Mouse (Mus musculus): ENCODE results near the gene Rps7. TPM values are rescaled to one million over a fixed set of nuclear protein-coding genes. Genes with fewer than 3 reads are reported as not detected.

Gene Rps7
- 1,423 TPM for total RNA-seq (2023)

DNA sequence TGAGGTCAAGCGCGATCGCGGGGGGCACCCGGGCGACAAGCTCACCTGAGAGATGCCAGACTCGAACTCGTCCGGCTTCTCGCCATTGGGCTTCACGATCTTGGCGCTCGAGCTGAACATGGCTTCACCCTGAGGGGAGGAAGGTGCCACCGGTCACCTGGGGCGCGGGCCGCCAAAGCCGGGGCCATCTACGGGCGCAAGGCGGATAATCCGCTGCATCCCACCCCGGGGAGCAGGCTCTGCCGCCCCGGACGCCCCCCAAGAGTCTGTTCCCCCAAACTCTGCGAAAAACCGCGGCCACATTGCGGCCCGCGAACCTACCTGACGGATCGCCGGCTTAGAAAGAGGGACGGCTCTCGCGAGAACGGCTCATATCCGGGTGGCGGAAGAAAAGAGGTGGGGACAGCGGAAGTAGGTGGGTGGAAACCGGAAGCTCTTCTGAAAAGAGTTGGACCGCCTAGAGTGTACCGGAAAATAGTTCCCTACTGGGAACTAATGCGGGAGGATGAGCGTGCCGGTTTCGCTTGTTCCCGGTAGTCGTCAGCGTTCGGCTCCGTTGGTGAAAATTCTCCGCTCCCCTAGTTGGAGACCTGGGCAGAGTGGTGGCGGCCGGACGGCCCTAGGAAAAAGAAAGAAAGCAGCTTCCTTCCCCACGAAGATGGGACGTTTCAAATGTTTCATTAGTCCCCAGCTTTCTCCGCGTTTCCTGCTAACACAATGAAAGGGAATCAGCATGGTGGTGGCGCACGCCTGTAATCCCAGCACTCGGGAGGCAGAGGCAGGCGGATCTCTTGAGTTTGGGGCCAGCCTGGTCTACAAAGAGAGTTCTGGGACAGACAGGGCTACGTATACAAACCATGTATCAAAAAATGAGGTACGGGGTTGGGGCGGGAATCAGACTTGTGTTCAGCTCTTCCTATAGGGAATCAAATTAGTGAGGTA, at the start of gene Rps7:
TSS of gene Rps7 (minus strand) at position 419 of the 942 bp plus-strand sequence.

GRCm38 (mm10) chr12:28675121-28675924, 39.6 kb upstream of the Rps7 start, which contains the start of gene Adi1:
Gene Adi1, plus strand, starts transcription at chr12:28675231.

GRCm38 (mm10) chr12:28649141-28650110, 13.7 kb upstream of the Rps7 start, which contains the start of gene Rnaseh1:
Gene Rnaseh1, plus strand, starts transcription at chr12:28649602.

GRCm38 (mm10) chr12:28623195-28623594, 12.6 kb downstream of the Rps7 start, which contains the start of gene Colec11:
Gene Colec11, minus strand, starts transcription at chr12:28623377.

DNA sequence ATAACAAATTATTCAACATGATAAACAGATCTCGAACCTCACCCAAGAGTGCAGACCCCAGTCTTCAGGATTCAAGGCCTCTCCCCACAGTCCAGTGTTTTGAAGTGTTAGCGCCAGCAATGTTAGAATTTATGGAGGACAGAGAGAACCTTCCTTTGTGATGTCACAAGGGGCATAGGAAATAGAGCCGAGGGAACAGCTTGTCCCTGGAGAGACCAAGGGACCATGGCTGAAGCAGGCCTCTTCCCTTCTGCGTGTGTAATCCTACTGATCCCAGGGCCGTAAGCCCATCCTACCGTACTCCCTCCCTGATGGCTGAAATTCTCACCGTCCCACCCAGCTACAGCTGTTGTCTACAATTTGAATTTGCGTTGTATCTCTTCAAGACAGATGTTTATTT, 53.3 kb downstream of the Rps7 start, which contains the start of gene Allc:
TSS of gene Allc (minus strand) at position 101 of the 400 bp plus-strand sequence.

Other genes starting within 250 kb of the Rps7 start
- gene Dcdc2c, start 83.6 kb downstream of the Rps7 start, total RNA-seq (2023): 1.2 TPM
- not detected for gene Allc, start 53.4 kb downstream of the Rps7 start, total RNA-seq (2023)
- gene Colec11, start 12.6 kb downstream of the Rps7 start, total RNA-seq (2023): not detected
- 20.0 TPM for gene Rnaseh1, start 13.6 kb upstream of the Rps7 start, total RNA-seq (2023)
- 63.7 TPM for gene Adi1, start 39.3 kb upstream of the Rps7 start, total RNA-seq (2023)
- 65.6 TPM for gene Trappc12, start 114.5 kb upstream of the Rps7 start, total RNA-seq (2023)
- 46.1 TPM for gene Eipr1, start 115.8 kb upstream of the Rps7 start, total RNA-seq (2023)